Mouse (Mus musculus): ENCODE results near the gene Cd96. TPM values are rescaled to one million over a fixed set of nuclear protein-coding genes. Genes with fewer than 3 reads are reported as not detected.
A peak's percentile ranks its signal among the peaks of the same experiment; 100 is the strongest.

Gene Cd96
- total and polyA plus RNA-seq, 2 experiments, result 0.18 TPM; not detected in 1

DNA sequence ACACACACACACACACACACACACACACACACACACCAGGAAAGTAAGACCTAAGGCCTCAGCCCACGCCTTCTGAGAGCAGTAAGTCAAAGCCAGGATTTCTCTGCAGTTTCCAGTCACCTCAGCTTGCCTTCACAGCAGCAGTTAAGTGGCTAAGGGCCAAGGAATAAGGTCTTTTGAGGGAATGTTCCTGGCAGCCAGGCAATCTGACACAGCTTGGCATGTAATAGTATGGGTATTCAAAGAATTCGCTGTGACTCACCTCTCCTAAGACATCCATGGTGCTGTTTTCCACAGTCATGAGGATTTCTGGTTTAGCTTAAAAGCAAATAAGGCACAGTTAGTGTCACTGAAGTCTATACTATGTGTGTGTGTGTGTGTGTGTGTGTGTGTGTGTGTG is 25.6 kb downstream of the Cd96 start:
- H3K4me1 ChIP-seq (ENCODE audit: control insufficient read depth, insufficient read depth, low read length), result peaks cover 7% of the 10 kb centered on the region
- TF ChIP-seq POLR2A (IDR thresholded peaks at IDR 0.05; ENCODE audit: extremely low read depth, insufficient read depth, low read length), result no peak
- TF ChIP-seq CTCF (IDR thresholded peaks at IDR 0.05; ENCODE audit: low read depth, low read length), result no peak
- H3K36me3 ChIP-seq (ENCODE audit: control insufficient read depth, insufficient read depth, low read length), result no peaks in the 10 kb centered on the region
- WGBS, result 35% methylated on average over 2 of the region's 2 CpGs
- no peaks in the 10 kb centered on the region for H3K79me2 ChIP-seq (ENCODE audit: control insufficient read depth, insufficient read depth, low read length)
- H3K27ac ChIP-seq (replicated peaks; ENCODE audit: insufficient read depth, low read depth, low read length), result no peak overlapping the region
- H3K27me3 ChIP-seq (ENCODE audit: control insufficient read depth, insufficient read depth, low read length), result no peaks in the 10 kb centered on the region
- H3K4me3 ChIP-seq (ENCODE audit: insufficient read depth, low read depth, low read length), result no peak overlapping the region
- DNase-seq (ENCODE audit: extremely low read depth, low read depth, low spot score), result peak; percentile 43
- no peak overlapping the region for H3K9ac ChIP-seq (ENCODE audit: low read depth, low read length)

DNA sequence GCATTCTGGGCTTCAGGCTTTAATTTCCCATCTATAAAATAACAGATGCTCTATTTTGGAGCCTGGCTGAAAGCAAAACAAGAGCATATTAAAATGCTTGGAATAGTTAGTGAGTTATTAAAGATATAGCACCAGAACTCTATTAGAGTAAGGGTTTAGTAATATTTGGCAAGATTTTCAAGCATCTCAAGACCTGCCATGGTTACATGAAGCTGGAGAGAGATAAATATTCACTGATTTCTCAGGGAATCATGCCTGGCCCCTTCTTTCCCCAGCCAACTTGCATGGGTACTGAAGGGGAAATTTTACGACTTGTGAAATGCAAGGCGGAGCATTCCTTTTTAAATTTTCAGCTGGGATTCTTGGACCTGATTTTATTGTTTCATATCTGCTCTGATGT is 27.1 kb downstream of the Cd96 start:
- 85% methylated on average over 2 of the region's 2 CpGs for whole genome bisulfite sequencing
- Histone ChIP-seq H3K9ac (ENCODE audit: low read depth, low read length) (no peak overlapping the region), H3K4me3 (ENCODE audit: insufficient read depth, low read depth, low read length) (no peak overlapping the region), H3K27me3 (ENCODE audit: control insufficient read depth, insufficient read depth, low read length) (no peaks in the 10 kb centered on the region), H3K4me1 (ENCODE audit: control insufficient read depth, insufficient read depth, low read length) (peaks cover 7% of the 10 kb centered on the region), H3K36me3 (ENCODE audit: control insufficient read depth, insufficient read depth, low read length) (no peaks in the 10 kb centered on the region), H3K79me2 (ENCODE audit: control insufficient read depth, insufficient read depth, low read length) (no peaks in the 10 kb centered on the region), H3K27ac (replicated peaks; ENCODE audit: insufficient read depth, low read depth, low read length) (no peak overlapping the region)
- no peak for TF ChIP-seq POLR2A (IDR thresholded peaks at IDR 0.05; ENCODE audit: extremely low read depth, insufficient read depth, low read length)
- DNase-seq (ENCODE audit: extremely low read depth, low read depth, low spot score), result no peak

DNA sequence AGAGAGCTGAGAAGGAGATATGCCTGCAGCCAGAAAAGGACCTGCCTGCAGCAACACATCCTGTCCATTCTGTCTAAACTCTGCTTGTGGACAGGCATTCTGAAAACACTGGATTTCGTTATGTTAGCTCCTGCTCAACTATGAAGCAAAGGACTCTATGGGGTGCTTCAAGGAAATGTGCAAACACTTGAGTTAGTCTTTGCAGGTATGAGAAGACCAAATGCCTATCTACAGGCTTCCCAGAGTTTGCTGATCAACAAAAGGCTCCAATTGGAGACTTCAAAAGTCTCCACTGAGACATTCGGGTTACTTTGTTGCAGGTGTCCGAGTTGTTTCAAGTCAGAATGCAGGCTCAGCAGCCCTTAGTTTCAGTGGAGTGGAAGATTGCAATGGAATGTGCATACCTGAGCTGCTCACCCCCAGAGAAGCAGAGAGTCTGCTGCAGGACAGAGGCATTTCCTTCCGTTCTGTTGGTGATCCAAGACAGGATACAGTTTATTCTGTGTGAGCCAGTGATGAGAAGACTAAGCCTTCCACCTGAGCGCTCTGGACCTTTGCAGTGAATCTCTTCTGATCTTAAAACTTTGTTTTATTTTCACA is 33.1 kb downstream of the Cd96 start:
- Histone ChIP-seq H3K27me3 (ENCODE audit: control insufficient read depth, insufficient read depth, low read length) (no peaks in the 10 kb centered on the region), H3K36me3 (ENCODE audit: control insufficient read depth, insufficient read depth, low read length) (no peaks in the 10 kb centered on the region), H3K27ac (replicated peaks; ENCODE audit: insufficient read depth, low read depth, low read length) (no peak overlapping the region), H3K79me2 (ENCODE audit: control insufficient read depth, insufficient read depth, low read length) (no peaks in the 10 kb centered on the region), H3K4me3 (ENCODE audit: insufficient read depth, low read depth, low read length) (no peak overlapping the region), H3K9ac (ENCODE audit: low read depth, low read length) (no peak overlapping the region), H3K4me1 (ENCODE audit: control insufficient read depth, insufficient read depth, low read length) (no peaks in the 10 kb centered on the region)
- no peak for DNase-seq (ENCODE audit: extremely low read depth, low read depth, low spot score)
- TF ChIP-seq CTCF (IDR thresholded peaks at IDR 0.05; ENCODE audit: low read depth, low read length), result no peak
- TF ChIP-seq POLR2A (IDR thresholded peaks at IDR 0.05; ENCODE audit: extremely low read depth, insufficient read depth, low read length), result no peak
- WGBS, result 76% methylated on average over 5 of the region's 5 CpGs

DNA sequence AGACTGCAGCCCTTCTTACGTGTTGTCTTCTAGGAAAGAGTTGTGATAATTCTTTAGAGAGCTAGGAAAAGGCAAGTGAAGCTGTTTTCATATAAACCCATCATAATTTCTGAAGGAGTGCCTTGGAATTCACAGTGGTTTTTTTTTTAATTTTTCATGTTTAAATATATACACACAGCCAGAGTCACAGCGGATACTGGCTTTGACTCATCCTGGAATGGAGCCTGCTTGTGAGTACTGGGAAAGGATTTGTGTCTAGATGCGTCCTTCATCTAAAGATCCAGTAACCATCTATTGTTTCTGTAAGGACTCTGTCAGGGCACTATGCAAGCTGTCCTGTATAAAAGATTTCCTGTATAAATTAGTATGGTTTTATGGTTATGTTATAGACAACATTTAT is 52.1 kb downstream of the Cd96 start:
- WGBS, result 88% methylated on average over 3 of the region's 3 CpGs
- Histone ChIP-seq H3K27ac (replicated peaks; ENCODE audit: insufficient read depth, low read depth, low read length) (no peak overlapping the region), H3K9ac (ENCODE audit: low read depth, low read length) (no peak overlapping the region), H3K27me3 (ENCODE audit: control insufficient read depth, insufficient read depth, low read length) (no peaks in the 10 kb centered on the region), H3K36me3 (ENCODE audit: control insufficient read depth, insufficient read depth, low read length) (no peaks in the 10 kb centered on the region), H3K4me1 (ENCODE audit: control insufficient read depth, insufficient read depth, low read length) (no peaks in the 10 kb centered on the region), H3K79me2 (ENCODE audit: control insufficient read depth, insufficient read depth, low read length) (no peaks in the 10 kb centered on the region), H3K4me3 (ENCODE audit: insufficient read depth, low read depth, low read length) (no peak overlapping the region)
- TF ChIP-seq CTCF (IDR thresholded peaks at IDR 0.05; ENCODE audit: low read depth, low read length), result no peak
- TF ChIP-seq POLR2A (IDR thresholded peaks at IDR 0.05; ENCODE audit: extremely low read depth, insufficient read depth, low read length), result no peak
- DNase-seq (ENCODE audit: extremely low read depth, low read depth, low spot score), result no peak

DNA sequence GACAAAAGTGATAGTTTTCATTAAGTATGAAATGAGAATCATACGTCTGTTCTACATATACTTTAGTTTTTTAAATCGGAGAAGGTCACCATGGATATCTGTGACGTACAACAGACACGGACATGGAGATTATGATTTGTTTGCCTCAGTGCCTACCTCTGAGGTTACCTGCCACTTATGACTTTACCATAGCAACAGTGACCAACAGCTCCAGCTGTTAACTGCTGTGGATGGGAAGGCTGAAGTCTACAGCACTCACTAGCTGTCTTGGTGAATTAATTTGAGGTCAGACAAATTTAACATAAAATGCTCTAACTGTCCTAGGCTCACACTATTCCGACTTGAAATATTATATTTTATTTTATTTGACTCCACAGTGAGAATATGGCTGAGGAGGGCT is 56.8 kb downstream of the Cd96 start:
- Histone ChIP-seq H3K4me3 (ENCODE audit: insufficient read depth, low read depth, low read length) (no peak overlapping the region), H3K4me1 (ENCODE audit: control insufficient read depth, insufficient read depth, low read length) (no peaks in the 10 kb centered on the region), H3K79me2 (ENCODE audit: control insufficient read depth, insufficient read depth, low read length) (no peaks in the 10 kb centered on the region), H3K36me3 (ENCODE audit: control insufficient read depth, insufficient read depth, low read length) (no peaks in the 10 kb centered on the region), H3K9ac (ENCODE audit: low read depth, low read length) (no peak overlapping the region), H3K27ac (replicated peaks; ENCODE audit: insufficient read depth, low read depth, low read length) (no peak overlapping the region), H3K27me3 (ENCODE audit: control insufficient read depth, insufficient read depth, low read length) (no peaks in the 10 kb centered on the region)
- DNase-seq (ENCODE audit: extremely low read depth, low read depth, low spot score), result no peak
- TF ChIP-seq POLR2A (IDR thresholded peaks at IDR 0.05; ENCODE audit: extremely low read depth, insufficient read depth, low read length) (no peak), CTCF (IDR thresholded peaks at IDR 0.05; ENCODE audit: low read depth, low read length) (no peak)
- WGBS, result 89% methylated on average over 5 of the region's 5 CpGs

DNA sequence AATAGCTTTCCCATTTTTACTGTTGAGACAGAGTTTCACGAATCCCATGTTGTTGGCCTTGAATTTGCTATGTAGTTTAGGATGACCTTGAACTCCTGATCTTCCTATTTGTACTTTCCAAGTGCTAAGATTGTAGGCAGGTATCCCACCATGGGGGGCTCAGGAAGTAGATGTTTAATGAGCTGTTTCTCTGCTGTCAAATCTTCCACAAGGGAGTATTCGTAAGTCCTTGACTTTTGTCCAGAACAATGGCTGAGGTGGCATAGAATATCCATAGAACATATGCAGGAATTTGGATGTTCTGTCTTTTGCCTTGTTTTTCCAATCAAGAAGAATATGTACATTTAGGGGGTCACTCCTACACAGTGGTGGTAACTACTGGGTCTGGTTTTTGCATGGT is 73.1 kb downstream of the Cd96 start:
- Histone ChIP-seq H3K9ac (ENCODE audit: low read depth, low read length) (no peak overlapping the region), H3K79me2 (ENCODE audit: control insufficient read depth, insufficient read depth, low read length) (no peaks in the 10 kb centered on the region), H3K36me3 (ENCODE audit: control insufficient read depth, insufficient read depth, low read length) (no peaks in the 10 kb centered on the region), H3K27me3 (ENCODE audit: control insufficient read depth, insufficient read depth, low read length) (no peaks in the 10 kb centered on the region), H3K4me1 (ENCODE audit: control insufficient read depth, insufficient read depth, low read length) (no peaks in the 10 kb centered on the region), H3K27ac (replicated peaks; ENCODE audit: insufficient read depth, low read depth, low read length) (no peak overlapping the region), H3K4me3 (ENCODE audit: insufficient read depth, low read depth, low read length) (no peak overlapping the region)
- no peak for TF ChIP-seq CTCF (IDR thresholded peaks at IDR 0.05; ENCODE audit: low read depth, low read length)
- TF ChIP-seq POLR2A (IDR thresholded peaks at IDR 0.05; ENCODE audit: extremely low read depth, insufficient read depth, low read length), result no peak
- DNase-seq (ENCODE audit: extremely low read depth, low read depth, low spot score), result no peak
- 62% methylated on average over 2 of the region's 2 CpGs for WGBS
